Mouse (Mus musculus): ENCODE data around the gene Gnptab.

- TF ChIP-seq CTCF (IDR thresholded peaks at IDR 0.05; ENCODE audit: borderline replicate concordance, control insufficient read depth, extremely low read depth, insufficient read depth, low read length, poor library complexity) = no peak
- no peak for TF ChIP-seq POLR2A (IDR thresholded peaks at IDR 0.05; ENCODE audit: control insufficient read depth, extremely low read depth, insufficient read depth, low read length, poor library complexity)
Measured at GRCm38 (mm10) chr10:88340660-88341059, 38.3 kb upstream of the Gnptab start.
